Mouse (Mus musculus): ENCODE results near the gene Hsd17b14.
"Not testable (repeated sequence)": the region's sequence is repeated elsewhere in the genome, so short reads cannot be mapped to it uniquely, and the experiment has no call there.

Gene Hsd17b14

DNA sequence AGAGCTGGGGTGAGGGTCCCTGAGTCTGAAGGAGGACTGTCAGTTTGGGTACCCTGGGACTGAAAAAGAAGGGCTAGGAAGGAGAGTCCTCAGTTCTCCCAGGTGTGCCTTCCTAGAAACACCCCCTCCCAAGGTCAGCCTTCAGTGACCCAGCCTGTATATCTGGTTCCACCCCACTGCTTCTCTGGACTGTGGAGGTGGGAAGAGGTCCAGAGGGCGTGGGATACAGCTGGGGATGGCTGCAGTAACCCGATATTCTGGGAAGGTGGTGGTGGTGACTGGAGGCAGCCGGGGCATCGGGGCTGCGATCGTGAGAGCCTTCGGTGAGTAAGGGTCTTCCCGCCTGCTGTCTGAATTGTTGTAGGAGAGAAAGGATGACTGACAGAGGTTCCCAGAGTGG is at the start of gene Hsd17b14:
Gene Hsd17b14 (plus strand): TSS at position 150 of the 400 bp plus-strand sequence.
- no peak for DNase-seq

DNA sequence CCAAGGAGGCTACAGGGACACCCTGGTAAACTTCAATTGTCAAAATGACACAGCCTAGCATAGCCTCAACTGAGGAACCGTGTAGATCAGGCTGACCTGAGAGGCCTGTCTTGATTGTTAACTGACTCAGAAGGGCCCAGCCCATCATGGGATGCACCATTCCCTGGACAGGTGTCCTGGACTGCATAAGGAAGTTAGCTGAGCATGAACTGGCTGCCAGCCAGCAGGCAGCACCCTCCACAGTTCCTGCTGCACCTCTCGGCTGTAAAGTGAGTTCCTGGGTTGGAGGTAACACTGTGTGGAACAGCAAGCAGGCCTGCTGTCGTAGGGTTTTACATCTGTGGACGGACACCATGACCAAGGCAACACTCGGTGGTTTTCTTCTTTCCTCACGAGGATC is 47.1 kb upstream of the Hsd17b14 start:
- no peak for DNase-seq

DNA sequence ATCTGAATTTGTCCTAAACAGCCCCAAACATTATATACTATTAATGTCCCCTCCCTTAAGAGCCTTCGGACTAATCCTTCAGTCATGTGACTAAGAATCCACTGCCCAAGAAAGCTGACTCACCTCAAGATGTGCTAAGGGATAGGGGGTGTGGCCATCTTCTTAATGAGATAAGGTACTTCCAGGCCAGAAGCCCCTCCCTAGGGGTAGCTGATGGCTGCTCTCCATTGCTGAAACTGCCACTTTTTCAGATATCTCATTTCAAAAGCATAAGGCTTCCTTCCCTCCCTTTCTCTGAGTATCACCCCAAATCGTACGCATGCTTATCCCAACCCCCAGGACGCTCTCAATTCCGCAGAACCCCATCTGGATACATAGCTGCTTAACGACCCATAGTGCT is 46.1 kb upstream of the Hsd17b14 start:
- no peak for DNase-seq

GRCm38 (mm10) chr7:45509181-45509882 is 45.4 kb upstream of the Hsd17b14 start:
- DNase-seq: no peak

GRCm38 (mm10) chr7:45509912-45510787 is 44.5 kb upstream of the Hsd17b14 start, which contains the start of gene Nucb1:
Nucb1 (minus strand) TSS chr7:45510406.
- peak; percentile 96 to 97 for DNase-seq

GRCm38 (mm10) chr7:45514411-45514810 is 40.3 kb upstream of the Hsd17b14 start:
- no peak for DNase-seq

DNA sequence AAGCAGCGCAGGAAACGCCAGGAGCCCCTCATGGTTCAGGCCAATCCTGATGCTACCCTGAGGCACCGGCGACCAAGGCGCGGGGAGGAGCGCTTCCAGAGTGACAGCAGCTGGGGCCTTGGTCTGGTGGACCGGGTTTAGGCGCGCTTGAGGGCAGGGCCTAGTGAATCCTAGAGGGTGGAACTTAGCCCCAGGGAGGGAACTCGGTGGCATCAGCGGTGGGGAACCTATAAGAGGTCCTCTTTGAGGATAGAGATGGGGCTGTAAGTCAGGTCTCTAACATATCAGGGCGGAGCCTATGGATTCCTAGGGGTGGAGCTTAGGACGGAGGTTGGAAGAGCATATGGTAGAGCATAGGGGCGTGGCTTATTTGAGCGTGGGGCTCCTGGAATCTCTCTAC is 39.3 kb upstream of the Hsd17b14 start:
- DNase-seq: no peak

- not testable (repeated sequence) for DNase-seq
Observed at GRCm38 (mm10) chr7:45516846-45517245, 37.8 kb upstream of the Hsd17b14 start.

DNA sequence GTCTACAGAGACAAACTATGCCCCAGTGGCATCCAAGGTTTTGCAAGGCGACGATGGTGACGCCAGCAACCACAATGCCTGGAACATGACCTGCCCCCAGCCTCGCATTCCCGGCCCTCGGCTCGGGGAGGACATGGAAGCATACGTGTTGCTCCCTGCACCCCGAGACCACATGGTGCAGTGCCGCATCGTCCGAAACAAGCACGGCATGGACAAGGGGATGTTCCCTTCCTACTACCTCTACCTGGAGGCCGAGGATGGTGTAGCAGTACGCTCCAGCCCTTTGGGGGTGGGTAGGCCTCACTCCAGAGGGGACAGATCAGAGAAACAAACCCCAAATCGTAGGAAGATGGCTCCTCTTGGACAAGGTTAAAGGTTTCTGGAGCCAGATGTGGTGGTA is 36.1 kb upstream of the Hsd17b14 start:
- no peak for DNase-seq

- DNase-seq: no peak
Observed at GRCm38 (mm10) chr7:45519345-45520120, 35.2 kb upstream of the Hsd17b14 start.

DNA sequence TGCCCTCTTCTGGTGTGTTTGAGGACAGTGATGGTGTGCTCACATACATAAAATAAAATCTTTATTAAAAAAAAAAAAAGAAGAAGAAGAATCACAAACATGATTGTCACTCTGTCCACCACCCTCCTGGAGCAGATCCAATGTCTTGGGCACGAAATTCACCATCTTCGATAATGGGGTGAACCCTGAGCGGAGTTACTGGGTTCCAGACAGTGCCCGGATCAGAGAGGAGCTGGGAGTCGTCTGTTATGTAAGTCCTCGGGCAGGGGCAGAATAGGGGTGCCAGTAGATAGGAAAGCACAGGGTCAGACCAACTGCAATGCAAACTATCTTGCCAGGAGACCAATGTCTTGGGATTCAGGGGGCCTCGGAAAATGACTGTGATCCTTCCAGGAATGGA is 34.1 kb upstream of the Hsd17b14 start:
- no peak for DNase-seq

GRCm38 (mm10) chr7:45521728-45522184 is 32.9 kb upstream of the Hsd17b14 start:
- DNase-seq: peak; percentile 90 to 93

DNA sequence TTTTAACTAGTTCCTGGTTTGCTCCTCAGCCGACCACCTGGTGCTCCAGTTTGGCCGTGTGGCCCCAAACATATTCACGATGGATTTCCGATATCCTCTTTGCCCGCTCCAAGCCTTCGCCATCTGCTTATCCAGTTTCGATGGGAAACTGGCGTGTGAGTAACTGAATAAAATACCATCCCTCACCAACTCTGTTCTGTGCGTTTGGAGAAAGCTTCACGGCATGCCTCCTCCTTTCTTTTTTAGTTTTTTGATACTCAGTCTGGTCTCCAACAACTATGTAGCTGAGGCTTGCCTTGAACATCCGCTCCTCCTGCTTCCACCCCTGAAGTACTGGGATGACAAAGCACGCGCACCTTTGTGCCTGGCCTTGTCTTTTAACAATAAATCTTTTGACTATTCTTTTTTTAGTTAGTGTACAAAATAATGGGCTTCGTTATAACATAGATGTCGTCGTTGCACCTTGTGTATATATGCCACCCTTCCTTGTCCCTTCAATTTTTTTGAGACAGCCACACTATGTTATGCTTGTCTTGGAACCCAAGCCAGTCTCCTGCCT is 32.4 kb upstream of the Hsd17b14 start:
- DNase-seq: no peak

DNA sequence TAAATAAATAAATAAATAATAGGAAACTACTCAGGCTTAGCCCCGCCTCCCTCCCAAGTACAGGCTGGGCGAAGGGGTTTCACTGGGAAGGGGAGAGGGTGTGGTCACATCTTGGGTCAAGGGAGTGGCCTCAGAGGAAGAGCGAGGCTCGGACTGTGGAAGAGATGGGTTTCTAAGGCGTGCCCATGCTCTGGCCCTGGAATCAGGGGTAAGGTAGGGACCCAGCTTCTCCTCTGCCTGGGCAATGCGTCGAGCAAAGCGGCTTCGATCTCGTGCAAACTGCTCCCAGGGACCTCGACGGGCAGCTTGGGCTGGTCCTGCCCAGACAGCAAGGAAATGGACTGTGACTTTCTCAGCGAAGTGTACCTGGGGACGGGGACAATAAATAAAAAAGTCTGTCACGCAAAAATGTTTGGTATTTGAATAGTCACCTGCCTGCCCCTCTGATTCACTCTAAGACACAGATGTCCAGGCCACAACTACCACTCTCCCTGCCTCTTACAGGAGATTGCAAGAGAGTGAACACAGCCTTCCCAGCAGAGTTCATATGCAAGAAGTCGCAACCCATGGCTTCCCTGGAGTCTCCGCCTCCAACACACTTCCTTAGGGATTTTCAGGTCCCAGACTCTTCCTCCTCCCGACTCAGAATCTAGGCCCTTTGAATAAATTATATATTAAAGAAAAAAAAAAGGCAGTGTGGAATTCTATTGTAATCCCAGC is 31.6 kb upstream of the Hsd17b14 start:
- DNase-seq: no peak

GRCm38 (mm10) chr7:45523678-45524170 is 31.0 kb upstream of the Hsd17b14 start:
- DNase-seq: no peak

- DNase-seq: peak; percentile 60 to 64
Observed at GRCm38 (mm10) chr7:45524841-45525621, 29.7 kb upstream of the Hsd17b14 start.

DNA sequence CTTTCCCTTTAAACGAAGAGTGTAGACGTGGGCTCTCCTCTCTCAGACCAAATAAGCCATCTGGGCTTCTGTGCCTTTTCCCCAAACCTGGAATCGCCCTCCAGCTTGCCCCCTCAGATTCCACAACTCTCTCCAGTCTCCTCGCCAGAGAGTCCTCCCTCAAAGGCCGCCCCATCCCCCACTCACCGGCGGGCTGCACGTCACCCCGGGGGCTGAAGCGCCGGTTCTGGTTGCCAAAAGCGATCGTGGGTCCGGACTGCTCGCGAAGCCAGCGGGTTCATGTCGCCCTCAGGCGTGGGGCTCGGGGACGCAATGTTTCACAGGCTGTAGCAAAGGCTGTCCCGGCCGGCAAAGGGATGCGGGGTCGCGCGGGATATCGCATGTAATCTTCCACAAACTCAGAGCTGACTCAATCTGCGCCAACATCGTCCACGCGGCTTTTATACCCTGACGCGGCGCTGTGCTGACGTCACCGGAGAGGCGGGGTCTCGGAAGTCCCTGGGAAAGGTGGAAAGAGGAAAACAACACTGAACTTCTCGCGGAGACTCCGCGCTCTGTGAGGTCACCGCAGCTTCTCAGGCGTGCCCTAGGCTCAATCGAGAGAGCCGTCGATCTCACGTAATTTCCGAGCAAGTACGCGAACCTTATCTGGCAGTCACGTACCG is 28.8 kb upstream of the Hsd17b14 start, which contains the start of the genes Ppp1r15a and Plekha4:
Gene Ppp1r15a (minus strand): TSS at position 460 of the 665 bp plus-strand sequence.
Gene Plekha4 (plus strand): TSS at position 522 of the 665 bp plus-strand sequence.
- DNase-seq: peak; percentile 97 to 98

GRCm38 (mm10) chr7:45526474-45527120 is 28.1 kb upstream of the Hsd17b14 start:
- peak in 1 of 2 experiments; percentile 54 for DNase-seq

DNA sequence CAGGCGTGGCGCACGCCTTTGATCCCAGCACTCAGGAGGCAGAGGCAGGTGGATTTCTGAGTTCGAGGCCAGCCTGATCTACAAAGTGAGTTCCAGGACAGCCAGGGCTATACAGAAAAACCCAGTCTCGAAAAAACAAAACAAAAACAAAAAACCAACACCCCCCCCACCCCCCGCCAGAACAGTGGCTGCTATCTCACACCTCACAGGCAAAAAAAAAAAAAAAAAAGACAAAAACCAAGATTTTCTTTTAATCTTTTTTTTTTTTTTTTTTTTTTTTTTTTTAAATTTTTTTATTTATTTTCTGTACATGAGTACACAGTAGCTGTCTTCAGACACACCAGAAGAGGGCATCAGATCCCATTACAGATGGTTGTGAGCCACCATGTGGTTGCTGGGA is 27.5 kb upstream of the Hsd17b14 start:
- DNase-seq: not testable (repeated sequence)

DNA sequence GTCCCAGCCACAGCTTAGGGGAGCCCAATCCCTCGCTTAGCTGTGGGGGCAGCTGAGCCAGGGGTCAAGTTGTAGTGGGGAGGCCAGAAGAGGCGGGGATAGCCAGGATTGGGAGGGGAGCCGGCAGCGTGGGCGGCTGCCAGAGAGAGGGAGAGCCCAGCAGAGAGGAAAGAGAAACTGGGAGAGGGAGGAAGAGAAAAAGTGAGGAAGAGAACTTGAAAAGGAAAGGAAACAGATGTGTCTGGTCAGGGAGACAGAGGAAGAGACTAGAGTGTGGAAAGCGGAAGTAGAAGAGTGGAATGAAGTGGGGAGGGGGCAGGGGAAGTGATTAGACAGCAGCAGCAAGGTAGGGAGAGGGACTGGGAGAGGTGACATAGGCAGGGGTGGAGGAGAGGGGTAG is 25.2 kb upstream of the Hsd17b14 start:
- no peak for DNase-seq

All from lung, adult 18-20 months (tissue).